Mouse (Mus musculus) forebrain, embryonic 10.5 days (tissue): ENCODE data around the gene Smurf2. TPM values are rescaled to one million over a fixed set of nuclear protein-coding genes. Genes with fewer than 3 reads are reported as not detected.
"Not testable (repeated sequence)": the region's sequence is repeated elsewhere in the genome, so short reads cannot be mapped to it uniquely, and the experiment has no call there.

Experiments used
- DNase-seq: peaks from one replicate; pipeline ENCODE4 v3.0.0-alpha.2; 2017; ENCODE audit warnings: low spot score; ENCODE audit errors: extremely low spot score
- H3K27ac ChIP-seq: fragments of 300-500 bp; sonication (generic); 2 replicates; pipeline ENCODE4 v1.5.1; 2016; ENCODE audit warnings: mild to moderate bottlenecking
- H3K27me3 ChIP-seq: fragments of 300-500 bp; sonication (generic); 2 replicates; pipeline ENCODE4 v1.6.1; 2016; ENCODE audit warnings: mild to moderate bottlenecking; ENCODE audit not compliant: poor library complexity, severe bottlenecking
- H3K36me3 ChIP-seq: fragments of 300-500 bp; sonication (generic); replicated peaks from 2 replicates; pipeline ENCODE4 v1.6.1; 2016; ENCODE audit warnings: mild to moderate bottlenecking, moderate library complexity
- H3K4me1 ChIP-seq: fragments of 300-500 bp; sonication (generic); 2 replicates; pipeline ENCODE4 v1.6.1; 2016
- H3K4me3 ChIP-seq: fragments of 300-500 bp; sonication (generic); 2 replicates; pipeline ENCODE4 v1.5.1; 2016; ENCODE audit warnings: mild to moderate bottlenecking, moderate library complexity
- H3K9me3 ChIP-seq: fragments of 300-500 bp; sonication (generic); 2 replicates; pipeline ENCODE4 v1.6.1; 2016; ENCODE audit warnings: mild to moderate bottlenecking, moderate library complexity
- WGBS: fragments of 180-500 bp; shearing (Covaris S2); methylation state at CpG from one replicate; pipeline ENCODE4 v1.1.7; 2016; 5-methylcytosine and 5-hydroxymethylcytosine counted together
- polyA plus RNA-seq: library from polyadenylated mRNA; unstranded; fragments of >200 nt; fragmentation: Nextera tagmentation; extraction: Ambion mirVana; gene quantifications from 2 replicates; pipeline ENCODE4 v1.2.1, GENCODE M21; 2016

Smurf2 gene
- polyA plus RNA-seq, 1 experiment from 2014 or later = 11.2 TPM

DNA sequence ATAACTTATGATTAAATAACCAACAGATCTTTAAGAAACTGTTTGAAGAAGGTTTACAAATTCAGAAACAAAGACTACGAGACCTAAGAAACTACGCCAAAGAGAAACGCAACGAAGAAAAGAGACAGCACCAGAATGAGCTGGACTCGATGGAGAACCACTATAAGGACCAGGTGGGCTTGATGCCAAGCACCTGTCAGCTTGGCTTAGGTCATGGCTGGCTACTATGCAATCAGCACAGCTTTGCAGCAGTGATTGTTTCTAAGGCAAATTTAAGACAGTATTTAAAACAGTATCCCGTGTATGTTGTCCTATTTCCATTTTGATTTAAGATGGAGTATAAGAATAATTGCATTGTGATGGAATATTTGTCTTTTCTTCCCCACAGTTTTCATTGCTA lies 102.7 kb downstream of the Smurf2 start:
- no peak for DNase-seq
- Histone ChIP-seq H3K36me3 (peaks cover 98% of the 10 kb centered on the region), H3K27me3 (no peaks in the 10 kb centered on the region), H3K27ac (no peak overlapping the region), H3K9me3 (no peaks in the 10 kb centered on the region), H3K4me1 (peaks cover 8% of the 10 kb centered on the region; the same call in 1 of the 2 replicates), H3K4me3 (no peak overlapping the region)
- 96% methylated on average over 6 of the region's 6 CpGs for WGBS

DNA sequence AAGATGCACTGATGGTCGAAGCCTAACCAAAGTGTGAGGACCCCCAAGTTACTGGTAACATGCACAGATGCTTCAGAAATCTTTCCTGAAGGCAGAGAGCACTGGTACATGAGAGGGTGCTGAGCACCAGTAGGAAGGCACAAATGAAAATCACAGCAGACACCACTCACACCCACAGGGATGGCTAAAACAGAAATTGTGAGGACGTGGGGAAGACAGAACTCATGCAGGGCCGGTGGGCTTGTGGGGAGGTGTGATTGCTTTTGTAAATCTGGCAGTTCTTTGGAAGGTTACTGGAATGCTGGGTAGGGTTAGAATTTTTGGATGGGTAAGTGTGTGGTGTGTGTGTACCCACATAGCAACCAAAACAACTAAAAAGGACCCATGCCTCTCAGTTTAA lies 103.4 kb downstream of the Smurf2 start:
- H3K9me3 ChIP-seq = no peaks in the 10 kb centered on the region
- H3K4me3 ChIP-seq = no peak overlapping the region
- no peak for DNase-seq
- H3K4me1 ChIP-seq = peaks cover 8% of the 10 kb centered on the region; the same call in 1 of the 2 replicates
- peaks cover 98% of the 10 kb centered on the region for H3K36me3 ChIP-seq
- no peak overlapping the region for H3K27ac ChIP-seq
- H3K27me3 ChIP-seq = no peaks in the 10 kb centered on the region
- 90% methylated on average over 3 of the region's 3 CpGs for WGBS

DNA sequence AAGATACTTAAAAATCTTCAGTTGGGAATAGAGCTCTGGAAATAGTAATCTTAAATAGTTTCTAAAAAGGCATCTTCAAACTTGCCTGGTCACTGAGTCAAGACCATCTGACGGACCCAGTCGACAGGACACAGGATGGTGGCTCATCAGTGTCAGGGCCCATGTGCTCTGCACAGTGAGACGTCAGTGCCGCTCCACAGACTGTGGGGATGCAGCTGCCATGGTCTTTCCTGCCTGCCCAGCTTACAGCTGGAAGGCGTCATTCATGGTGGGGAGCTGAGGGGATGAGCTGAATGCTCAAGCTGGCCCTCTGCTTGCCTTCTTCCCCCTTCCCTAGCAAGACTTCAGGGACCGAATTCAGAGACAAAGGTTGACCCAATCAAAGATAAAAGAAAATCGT lies 104.2 kb downstream of the Smurf2 start:
- Histone ChIP-seq H3K9me3 (no peaks in the 10 kb centered on the region), H3K4me3 (no peak overlapping the region), H3K4me1 (peaks cover 8% of the 10 kb centered on the region; the same call in 1 of the 2 replicates), H3K27ac (no peak overlapping the region), H3K36me3 (peaks cover 100% of the 10 kb centered on the region), H3K27me3 (no peaks in the 10 kb centered on the region)
- no peak for DNase-seq
- WGBS = 82% methylated on average over 7 of the region's 7 CpGs

DNA sequence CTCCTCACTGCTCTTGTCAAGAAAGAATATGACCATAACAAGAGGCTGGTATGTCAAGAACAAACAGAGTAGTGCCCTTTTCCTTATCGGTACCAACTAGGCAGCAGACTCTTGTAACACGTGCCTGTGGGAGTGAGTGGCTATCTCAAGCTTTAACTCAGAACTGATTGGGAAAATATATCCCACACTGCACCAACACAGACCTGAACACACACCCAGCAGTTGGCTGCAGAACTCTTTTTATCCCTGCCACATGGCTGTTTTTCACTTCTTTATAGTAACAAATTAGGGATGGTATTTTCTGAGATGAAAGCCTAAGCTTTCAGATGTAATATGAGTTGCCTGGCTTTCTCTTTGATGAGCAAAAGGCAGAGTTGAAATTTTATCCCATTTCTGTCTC lies 104.8 kb downstream of the Smurf2 start:
- Histone ChIP-seq H3K36me3 (peaks cover 100% of the 10 kb centered on the region), H3K27ac (no peak overlapping the region), H3K27me3 (no peaks in the 10 kb centered on the region), H3K4me3 (no peak overlapping the region), H3K4me1 (peaks cover 8% of the 10 kb centered on the region; the same call in 1 of the 2 replicates), H3K9me3 (no peaks in the 10 kb centered on the region)
- 85% methylated on average over 2 of the region's 2 CpGs for WGBS
- DNase-seq = no peak

DNA sequence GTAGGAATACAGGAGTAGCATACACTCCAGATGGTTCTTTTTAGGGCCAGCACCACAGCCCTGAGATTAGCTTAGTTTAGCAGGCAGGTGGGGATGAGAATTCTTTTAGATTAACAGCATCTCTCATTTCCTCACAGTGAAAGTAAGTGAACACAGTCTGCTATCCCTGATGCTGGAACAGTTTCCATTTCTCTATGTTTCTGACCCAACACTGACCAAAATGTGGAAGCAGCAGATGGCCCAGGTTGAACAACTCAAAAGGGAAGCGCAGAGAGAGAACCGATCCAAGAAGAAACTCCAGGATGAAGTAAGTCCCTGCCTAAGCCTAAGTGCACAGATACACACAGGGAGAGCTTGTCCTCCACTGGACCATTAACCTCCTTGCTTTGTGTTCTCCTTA lies 105.2 kb downstream of the Smurf2 start:
- WGBS = 93% methylated on average over 2 of the region's 2 CpGs
- Histone ChIP-seq H3K9me3 (no peaks in the 10 kb centered on the region), H3K4me1 (peaks cover 8% of the 10 kb centered on the region; the same call in 1 of the 2 replicates), H3K4me3 (no peak overlapping the region), H3K27me3 (no peaks in the 10 kb centered on the region), H3K36me3 (peaks cover 100% of the 10 kb centered on the region), H3K27ac (no peak overlapping the region)
- no peak for DNase-seq

DNA sequence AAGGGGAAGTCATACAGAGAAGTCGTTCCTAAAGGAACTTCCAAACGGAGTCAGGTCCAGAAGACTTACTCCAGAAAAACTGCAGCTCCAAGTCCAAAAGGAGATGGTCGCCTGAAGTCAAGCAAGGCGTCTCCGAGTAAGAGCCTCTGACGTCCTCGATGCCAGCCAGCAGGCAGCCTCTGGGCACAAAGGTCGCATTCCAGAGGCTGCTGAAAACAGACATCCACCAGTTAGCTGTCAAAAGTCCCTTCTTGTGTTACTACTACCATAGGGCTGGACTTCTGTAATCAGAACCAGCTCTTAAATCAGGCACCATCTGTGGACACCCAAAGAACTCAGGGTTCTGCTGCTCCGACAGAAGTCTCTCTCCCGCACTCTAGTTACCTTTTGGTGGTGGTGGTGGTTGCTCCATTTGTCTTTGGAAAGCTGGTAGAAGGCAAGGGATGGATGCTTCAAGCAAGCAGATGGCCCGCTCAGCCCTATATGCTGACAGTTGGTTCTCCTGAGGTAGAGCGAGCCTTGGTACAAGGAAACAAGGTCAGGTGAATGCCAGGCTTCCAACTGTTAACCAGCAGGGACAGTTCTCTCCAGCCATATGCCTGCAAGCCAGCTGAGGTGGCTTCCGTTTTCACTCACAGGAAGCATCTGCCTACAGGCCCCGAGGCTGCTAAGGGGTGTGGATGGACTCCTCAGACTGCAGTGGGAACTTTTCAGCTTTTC lies 105.8 kb downstream of the Smurf2 start:
- Histone ChIP-seq H3K4me3 (no peak overlapping the region), H3K27me3 (no peaks in the 10 kb centered on the region), H3K27ac (no peak overlapping the region), H3K36me3 (peaks cover 100% of the 10 kb centered on the region), H3K9me3 (no peaks in the 10 kb centered on the region), H3K4me1 (peaks cover 8% of the 10 kb centered on the region; the same call in 1 of the 2 replicates)
- DNase-seq = no peak
- 77% methylated on average over 14 of the region's 14 CpGs for whole genome bisulfite sequencing

DNA sequence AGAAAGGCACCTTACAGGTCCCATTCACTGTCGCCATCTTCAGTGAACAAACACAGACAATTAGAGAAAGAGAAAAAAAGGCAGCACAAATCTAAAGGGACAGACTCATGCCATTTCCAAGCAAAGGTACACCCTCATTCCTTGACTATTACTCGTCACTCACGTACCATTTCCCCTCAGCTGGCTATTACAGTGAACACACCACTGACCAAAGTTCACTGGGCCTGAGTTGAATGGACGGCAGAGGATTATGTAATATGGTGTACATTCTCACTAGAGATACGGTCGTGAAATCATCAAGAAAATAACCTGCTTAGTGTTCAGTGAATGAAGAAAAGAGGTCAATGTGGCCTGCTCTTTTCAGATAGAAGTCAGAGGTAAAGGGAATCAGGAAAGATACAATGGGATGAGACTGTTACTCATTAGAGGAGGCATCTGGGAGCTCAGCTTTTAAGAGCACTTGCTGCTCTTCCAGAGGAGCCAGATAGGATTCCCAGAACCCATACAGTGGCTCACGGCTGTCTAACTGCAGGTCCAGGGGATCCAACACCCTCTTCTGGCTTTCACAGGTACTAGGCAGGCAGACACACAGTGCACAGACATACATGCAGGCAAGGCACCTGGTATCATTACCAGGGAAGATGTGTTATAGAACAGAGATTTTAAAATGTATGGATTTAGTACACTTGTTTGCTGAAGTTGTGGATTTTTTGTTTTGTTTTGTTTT lies 107.9 kb downstream of the Smurf2 start:
- no peaks in the 10 kb centered on the region for H3K9me3 ChIP-seq
- 92% methylated on average over 7 of the region's 7 CpGs for WGBS

DNA sequence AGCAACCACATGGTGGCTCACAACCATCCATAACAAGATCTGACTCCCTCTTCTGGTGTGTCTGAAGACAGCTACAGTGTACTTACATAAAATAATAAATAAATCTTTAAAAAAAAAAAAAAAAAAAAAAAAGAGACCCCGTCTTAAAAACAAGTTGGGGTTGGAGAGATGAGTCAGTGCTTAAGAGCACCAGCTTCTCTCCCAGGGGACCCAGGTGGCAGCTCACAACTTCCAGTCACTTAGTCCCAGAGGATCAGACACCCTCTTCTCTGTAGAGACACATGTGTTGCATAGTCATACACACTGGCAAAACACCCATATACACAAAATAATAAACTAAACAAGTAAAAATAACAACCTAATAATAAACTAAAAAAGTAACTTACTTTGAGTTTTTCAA lies 113.1 kb downstream of the Smurf2 start:
- not testable (repeated sequence) for DNase-seq, H3K27ac ChIP-seq, H3K27me3 ChIP-seq, H3K4me3 ChIP-seq, H3K4me1 ChIP-seq, H3K9me3 ChIP-seq
- peaks cover 86% of the 10 kb centered on the region for H3K36me3 ChIP-seq
- 75% methylated on average over 1 of the region's 1 CpGs for WGBS

More for the DNA sequence above, 107.9 kb downstream of the Smurf2 start:
- H3K27me3 ChIP-seq = no peaks in the 10 kb centered on the region
- no peak overlapping the region for H3K4me3 ChIP-seq
- DNase-seq = no peak
- peaks cover 97% of the 10 kb centered on the region for H3K36me3 ChIP-seq
- H3K27ac ChIP-seq = no peak overlapping the region
- H3K4me1 ChIP-seq = peaks cover 8% of the 10 kb centered on the region

DNA sequence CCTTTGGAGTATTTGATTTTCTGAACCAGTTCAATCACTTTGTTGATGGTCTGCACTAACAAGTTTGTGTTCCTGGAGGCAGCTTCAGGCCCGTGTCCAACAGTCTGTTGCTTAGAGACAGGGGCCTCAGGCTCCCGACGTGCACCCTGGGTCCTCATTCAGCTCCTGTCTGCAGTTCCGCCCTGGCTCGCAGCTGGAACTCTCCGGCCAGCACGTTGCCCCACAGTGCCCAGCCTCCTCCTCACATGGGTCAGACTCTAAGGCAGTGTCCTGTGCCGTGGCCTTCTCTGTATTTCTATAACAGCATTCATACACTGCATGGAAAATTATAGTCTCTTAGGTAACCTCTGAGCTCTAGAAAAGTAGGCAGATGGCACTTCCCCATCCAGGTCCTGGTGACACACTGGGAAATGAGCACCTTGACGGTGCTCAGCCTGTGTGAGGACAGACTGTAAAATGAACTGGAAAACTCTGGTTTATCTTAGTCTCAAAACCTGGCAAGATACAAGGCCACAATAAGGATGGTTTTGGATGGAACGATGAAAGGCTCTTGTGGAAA lies 118.4 kb downstream of the Smurf2 start:
- peaks cover 91% of the 10 kb centered on the region for H3K36me3 ChIP-seq
- H3K27ac ChIP-seq = no peak overlapping the region
- no peak overlapping the region for H3K4me3 ChIP-seq
- peaks cover 7% of the 10 kb centered on the region; the same call in 1 of the 2 replicates for H3K9me3 ChIP-seq
- WGBS = 94% methylated on average over 10 of the region's 10 CpGs
- no peaks in the 10 kb centered on the region for H3K4me1 ChIP-seq
- DNase-seq = no peak
- H3K27me3 ChIP-seq = no peaks in the 10 kb centered on the region

DNA sequence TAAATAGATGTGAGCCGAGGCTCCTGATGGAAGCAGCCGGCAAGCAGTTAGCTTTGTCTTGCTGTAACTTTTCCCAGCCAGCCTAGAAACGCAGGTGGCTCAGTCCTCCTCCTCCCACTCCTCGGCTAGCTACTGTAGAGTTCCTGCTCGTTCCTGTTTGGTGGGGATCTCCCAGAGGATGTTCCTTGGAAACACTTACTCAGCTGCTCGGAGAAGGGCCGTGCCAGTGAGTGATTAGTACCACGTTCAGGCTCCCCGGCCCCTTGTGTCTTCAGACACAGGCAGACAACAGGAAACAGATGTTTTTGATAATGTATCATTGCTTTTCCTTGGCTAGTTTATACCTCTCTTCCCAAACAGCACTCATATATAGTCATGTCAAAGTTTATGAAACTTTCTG lies 124.8 kb downstream of the Smurf2 start:
- no peak for DNase-seq
- Histone ChIP-seq H3K27me3 (no peaks in the 10 kb centered on the region), H3K4me1 (peaks cover 6% of the 10 kb centered on the region), H3K9me3 (peaks cover 7% of the 10 kb centered on the region; the same call in 1 of the 2 replicates), H3K27ac (no peak overlapping the region), H3K36me3 (peaks cover 90% of the 10 kb centered on the region), H3K4me3 (no peak overlapping the region)
- WGBS = 62% methylated on average over 9 of the region's 9 CpGs

DNA sequence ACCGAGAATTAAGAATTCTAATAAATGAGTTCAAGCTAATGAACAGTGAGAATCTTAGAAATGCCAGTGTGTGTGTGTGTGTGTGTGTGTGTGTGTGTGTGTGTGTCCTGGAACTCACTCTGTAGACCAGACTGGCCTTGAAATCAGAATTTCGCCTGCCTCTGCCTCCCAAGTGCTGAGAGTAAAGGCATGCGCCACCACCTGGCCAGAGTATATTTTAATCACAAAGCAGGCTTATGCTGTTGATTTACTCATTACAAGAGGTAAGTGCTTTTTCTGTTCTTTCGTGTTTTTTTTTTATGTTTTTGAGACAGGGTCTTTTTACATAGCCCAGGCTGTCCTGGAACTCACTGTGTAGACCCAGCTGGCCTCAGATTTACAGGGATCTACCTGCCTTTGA lies 126.7 kb downstream of the Smurf2 start:
- whole genome bisulfite sequencing = 74% methylated on average over 4 of the region's 4 CpGs
- DNase-seq = no peak
- Histone ChIP-seq H3K4me3 (no peak overlapping the region), H3K36me3 (peaks cover 72% of the 10 kb centered on the region), H3K27ac (no peak overlapping the region), H3K4me1 (peaks cover 16% of the 10 kb centered on the region), H3K9me3 (peaks cover 7% of the 10 kb centered on the region; the same call in 1 of the 2 replicates), H3K27me3 (no peaks in the 10 kb centered on the region)

DNA sequence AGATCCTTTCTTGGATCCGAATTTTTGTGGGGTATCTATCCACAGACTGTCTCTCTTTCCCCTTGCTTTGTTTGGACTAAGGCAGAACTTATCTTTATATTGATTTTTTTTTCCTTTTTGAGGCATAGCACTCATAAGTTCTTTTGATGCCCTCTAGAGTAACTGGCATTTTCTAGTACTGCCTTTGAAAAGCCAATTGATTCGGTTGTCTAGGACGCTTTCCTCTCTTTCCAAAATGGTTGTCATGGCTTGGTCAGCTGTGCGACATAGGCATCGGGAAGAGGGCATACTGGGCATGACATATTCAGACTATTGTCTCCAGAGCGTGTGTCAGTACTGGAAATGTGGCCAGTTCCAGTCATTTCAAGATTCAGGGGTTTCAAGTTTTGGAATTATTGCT lies 130.9 kb downstream of the Smurf2 start:
- Histone ChIP-seq H3K9me3 (no peaks in the 10 kb centered on the region), H3K27ac (peak overlapping the region; percentile 99), H3K27me3 (no peaks in the 10 kb centered on the region), H3K4me1 (peaks cover 28% of the 10 kb centered on the region), H3K4me3 (peak overlapping the region; percentile 82), H3K36me3 (peaks cover 61% of the 10 kb centered on the region)
- DNase-seq = no peak
- under 1% methylated on average over 6 of the region's 6 CpGs for WGBS
